Mouse (Mus musculus) ZHBTc4 (cell line): ENCODE data around the gene Scamp4.
"Not testable (repeated sequence)": the region's sequence is repeated elsewhere in the genome, so short reads cannot be mapped to it uniquely, and the experiment has no call there.

Experiments used
- DNase-seq: peaks from one replicate; pipeline ENCODE4 v3.0.0-alpha.2; 2011; ENCODE audit warnings: low read depth, low spot score

The Scamp4 gene

DNA sequence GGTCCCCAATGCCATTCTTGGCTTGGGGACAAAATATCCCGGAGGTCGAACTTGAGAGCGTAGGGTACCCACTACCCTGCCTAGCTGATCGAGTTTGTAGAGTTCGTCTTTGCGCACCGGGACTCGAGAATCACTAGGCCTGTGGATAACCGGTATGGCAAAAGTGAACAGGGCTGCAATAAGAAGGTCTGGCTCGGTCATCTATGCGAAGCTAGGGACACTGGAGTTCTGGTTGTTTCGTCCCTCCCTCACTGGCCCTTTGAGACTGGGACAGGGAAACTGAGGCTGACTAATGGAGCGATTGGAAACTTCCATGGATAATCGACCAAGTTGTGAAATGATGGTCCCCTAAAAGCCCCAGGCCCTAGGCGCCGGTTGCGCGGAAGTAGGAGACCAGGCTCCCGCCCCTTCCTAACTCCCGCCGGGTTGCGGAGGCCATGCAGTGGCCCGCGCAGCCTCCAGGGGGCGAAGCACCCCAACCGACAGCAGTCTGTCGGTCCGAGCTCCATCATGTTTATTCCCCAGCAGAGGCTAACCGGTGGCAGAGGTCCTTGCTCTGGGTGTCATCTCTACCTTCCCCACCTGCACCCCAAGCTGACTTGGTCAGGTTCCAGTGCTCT lies 24.4 kb upstream of the Scamp4 start:
- DNase-seq = peak; percentile 95

DNA sequence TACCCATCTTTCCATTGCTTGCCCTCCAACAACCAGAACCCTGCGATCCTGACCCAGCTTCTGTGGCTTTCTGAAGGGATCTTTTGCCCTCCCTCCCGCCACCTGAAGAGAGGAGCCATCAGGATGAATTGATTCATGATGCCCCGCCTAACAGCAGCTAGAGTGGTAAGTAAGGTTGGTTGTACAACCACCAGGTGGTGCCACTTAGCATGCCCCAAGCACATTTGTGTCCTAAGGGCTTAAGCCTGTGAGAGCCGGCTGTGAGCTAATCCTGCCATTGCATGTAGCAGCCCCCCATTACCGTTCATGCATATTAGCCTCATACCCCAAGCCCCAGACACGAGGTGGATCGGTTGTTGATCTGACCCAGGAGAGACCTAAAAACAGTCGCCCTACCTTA lies 23.8 kb upstream of the Scamp4 start:
- peak; percentile 95 for DNase-seq

DNA sequence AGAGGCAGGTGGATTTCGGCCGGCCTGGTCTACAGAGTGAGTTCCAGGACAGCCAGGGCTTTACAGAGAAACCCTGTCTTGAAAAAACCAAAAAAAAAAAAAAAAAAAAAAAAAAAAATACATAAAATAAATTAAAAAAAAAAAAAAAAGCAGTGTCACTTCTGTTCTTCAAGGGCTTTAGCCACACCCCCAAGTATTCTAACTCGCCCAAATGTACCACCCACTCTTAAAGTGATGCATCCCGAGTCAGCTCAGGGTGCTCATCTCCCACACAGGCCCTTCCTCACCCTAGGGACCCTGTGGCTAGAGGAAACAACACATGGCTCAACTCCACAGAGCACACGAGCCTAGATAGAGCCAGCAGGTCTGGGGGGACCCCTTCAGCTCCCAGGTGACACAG lies 19.6 kb upstream of the Scamp4 start:
- DNase-seq = no peak

DNA sequence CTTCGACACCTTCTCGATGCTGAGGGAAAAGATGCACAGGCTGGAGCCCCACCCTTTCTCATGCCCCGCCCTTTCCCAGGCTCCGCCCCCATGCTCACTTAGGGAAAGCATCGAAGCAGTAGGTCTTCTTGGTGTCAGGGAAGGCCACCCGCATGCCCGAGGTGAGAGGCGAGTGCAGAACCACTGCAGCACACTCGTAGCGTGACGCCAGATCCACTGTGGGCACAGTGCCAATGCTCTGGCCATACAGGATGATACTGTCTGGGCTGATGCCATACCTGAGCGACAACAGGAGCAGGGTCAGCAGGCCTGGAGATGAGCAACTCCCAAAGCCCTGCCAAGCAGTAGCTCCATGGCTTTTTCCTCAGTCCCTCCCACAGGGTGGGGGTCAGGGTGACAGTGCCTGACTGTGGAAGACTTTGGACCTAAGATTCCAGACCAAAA lies 18.6 kb upstream of the Scamp4 start:
- DNase-seq = peak; percentile 85

DNA sequence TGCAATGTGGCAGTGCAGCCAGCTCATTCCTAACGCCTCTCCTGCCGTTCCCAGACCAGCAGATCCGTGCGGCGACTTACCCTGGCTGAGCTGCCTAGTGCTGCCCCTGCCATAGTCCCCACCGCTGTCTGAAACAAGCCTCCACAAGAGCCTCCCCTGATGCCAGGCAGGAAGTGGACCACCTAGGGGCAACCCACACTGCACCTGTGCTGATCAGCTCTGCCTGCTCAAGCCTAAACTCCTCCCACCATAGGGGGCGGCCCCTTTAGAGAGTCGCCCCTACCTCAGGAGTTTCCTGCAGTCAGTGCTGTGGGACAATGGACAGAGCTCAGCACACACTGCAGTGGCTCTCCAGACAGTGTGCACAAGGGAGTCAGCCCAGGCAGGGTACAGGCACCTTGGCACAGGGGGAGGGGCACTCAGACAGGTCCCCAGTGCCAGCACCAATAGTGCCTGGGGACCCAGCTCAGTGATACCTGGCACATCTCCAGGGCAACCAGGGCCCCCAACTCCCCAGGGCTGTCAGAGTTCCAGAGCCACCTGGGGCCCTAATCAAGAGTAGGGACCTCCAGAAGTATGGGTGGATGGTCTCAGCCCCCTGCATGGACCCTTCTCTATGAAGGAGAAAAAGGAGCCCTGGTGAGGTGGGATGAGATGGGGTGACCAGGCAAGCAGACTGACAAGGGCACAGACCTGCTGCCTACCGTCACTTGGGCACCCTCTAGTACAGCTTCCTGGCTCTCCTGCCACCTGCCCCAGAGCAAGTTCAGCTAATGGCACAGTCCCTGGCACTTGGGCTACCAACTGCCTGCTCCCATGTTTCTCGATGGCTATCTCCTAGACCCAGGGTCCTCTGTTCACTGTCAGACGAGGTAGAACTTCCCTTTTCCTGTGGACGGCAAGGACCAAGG lies 17.8 kb upstream of the Scamp4 start:
- no peak for DNase-seq

DNA sequence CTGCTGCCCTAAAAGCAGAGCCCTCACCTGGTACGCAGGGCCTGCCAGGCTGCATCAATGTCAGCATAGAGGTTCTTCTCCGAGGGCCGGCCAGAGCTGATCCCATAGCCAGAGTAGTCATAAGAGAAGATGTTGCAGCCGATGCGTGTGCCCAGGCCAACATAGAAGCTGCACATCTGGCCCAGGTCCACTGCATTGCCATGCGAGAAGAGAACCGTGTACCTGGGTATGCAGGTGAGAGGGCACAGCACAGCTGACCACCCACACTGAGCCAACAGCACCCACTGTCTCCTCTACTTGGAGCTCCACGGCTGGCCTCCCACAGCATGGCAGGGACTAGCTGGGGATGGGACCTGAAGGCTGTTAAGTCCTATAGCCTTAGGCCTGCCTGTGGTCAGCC lies 17.1 kb upstream of the Scamp4 start:
- no peak for DNase-seq

DNA sequence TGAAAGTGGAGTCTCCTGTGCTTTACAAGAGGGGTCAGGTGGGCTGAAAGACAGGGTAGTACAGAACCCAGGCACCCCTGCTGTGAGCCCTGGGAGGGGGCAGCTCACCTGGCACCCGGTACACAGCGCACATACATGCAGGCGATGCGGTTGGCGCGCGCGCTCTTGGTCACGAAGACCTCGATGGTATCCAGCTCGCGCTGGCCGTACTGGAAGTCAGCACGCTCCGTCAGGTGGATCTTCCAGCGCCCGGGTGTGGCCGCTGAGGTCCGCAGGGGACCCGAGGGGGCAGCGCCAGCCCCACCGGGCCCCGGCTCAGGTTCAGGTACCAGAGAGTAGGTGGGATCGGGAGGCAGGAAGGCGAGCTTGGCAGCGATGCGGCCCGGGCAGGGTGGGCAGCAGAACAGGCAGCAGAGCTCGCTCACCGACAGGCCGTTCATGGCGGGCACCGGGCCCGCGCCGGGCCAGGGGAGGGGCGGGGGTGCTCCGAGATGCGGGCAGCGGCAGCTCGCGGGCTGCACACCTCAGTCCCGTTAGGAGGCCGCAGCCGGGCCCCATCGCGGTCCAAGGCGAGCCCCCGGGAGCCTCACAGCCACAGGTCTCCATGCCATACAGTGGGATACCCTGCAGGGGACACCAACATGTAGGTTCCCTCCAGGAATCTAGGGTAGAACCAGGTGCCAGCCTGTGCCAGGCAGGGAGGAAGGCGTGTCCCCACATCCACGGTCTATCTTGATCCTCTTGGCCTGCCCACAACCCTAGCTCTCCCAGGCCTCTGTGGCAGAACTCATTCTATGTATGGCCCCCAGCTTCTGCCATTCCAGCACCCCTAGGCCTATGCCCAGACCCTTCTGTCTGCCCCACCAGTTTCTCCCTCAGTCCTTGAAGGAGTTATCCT lies 16.0 kb upstream of the Scamp4 start:
- no peak for DNase-seq

DNA sequence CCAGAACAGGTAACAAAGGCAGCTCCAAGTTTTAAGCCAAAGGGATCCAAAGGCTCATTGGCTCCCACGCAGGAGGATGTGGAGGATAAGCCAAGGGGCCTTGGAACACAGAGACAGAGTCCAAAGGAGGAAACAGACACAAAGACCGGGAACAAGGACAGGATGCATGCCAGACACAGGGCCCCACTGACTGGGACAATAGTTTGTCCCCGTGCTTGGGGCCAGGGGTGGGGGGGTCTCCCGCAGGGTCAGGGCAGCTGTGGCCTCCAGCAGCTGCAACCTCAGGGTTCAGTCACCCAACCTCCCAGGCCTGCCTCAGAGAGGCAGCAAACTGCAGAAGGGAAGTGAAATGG lies 15.4 kb upstream of the Scamp4 start:
- no peak for DNase-seq

DNA sequence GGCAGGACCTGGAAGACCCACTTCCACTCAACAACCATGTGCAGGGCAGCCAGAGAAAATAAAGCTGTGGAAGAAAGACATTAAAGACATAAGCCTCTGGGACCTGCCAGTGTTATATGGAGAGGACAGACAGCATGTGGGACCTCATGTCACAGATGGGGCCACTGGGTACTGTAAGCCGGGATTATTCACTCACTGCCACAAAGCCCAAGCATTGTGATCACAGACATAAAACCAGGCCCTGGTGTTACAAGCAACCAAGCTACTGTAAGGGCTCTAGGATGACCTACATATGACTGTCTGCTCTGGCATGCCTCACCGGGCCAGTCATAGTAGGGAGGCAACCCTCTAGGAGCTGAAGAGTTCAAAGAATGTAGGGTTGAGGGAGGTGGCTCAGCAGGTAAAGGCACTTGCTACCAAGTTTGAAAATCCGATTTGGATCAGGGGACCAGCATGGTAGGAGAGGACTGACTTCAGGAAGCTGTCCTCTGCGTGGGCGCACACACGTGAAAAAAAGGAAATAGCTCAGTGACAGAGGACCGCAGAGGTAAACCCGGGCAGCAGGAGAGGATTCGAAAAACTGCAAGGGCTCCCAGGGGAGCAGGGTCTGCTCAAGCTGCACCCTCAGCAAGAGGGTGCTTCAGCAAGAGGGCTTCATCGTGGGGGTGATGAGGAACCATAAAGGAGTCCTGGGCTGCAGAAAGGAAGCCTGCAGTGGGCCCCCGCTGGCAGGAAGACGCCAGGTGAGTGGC lies 13.4 kb upstream of the Scamp4 start:
- DNase-seq = no peak

DNA sequence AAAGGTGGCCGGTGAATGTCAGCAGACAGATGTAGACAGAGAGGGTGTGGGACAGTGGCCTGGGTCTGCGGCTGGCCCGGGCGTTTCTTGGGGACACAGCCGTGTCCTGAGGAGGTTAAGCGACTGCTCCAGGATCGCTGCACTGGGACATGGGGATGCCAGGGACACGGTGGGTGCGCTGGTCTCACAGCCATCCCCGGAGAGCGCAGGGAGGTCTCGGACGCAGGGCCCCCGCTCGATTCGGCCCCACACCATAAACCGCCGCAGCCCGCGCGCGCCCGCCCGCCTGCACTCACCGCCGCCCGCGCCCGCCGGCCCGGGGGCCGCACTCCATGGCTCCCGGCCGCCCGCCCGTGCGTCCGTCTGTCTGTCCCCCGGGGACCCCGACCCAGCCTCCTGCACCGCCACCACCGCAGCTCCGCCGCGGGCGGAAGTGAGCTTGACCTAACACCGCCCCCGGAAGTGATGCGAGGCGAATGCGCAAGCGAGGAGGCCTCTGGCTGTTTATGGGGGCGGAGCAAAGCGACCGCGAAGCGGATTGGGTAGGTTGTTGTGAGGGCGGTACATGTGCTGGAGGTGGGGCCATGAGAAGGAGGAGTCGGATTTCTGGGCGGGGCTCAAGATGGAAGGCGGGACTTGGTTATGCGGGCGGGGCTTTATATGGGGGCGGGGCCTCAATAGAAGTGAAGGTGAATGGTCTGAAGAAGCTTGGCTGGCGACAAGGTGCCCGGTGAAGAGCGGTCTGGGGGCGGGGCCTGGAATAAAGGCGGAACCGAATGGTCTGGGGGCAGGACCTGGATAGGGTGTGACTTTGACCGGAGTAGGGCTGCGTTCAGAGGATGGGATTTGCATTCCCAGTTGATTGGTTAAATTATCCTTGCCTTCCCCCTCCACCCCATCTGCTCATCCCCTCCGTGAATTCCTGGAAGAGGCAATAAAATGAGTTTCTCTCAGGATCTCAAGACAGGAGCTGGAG lies 12.5 kb upstream of the Scamp4 start, which contains the start of gene Abhd17a:
Abhd17a (minus strand) TSS at position 463 of the 976 bp plus-strand sequence.
- DNase-seq = peak; percentile 99

DNA sequence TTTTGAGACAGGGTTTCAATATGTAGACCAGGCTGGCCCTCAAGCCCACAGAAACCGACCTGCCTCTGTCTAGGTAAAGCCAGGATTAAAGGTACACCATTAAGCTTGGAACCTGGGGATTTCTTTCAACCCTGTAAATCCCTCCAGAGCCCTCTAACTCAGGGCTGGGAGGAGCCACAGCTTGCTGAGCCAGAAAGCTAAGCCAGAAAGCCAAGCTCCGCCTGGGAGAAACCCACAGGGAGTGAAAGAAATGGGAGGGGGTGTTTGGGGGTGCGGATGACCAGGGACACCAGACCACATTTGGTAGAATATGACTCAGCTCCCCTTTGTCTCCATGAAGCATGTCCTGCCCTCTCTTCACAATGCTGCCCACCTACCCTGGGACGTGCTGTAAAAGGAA lies 6.4 kb upstream of the Scamp4 start:
- no peak for DNase-seq

DNA sequence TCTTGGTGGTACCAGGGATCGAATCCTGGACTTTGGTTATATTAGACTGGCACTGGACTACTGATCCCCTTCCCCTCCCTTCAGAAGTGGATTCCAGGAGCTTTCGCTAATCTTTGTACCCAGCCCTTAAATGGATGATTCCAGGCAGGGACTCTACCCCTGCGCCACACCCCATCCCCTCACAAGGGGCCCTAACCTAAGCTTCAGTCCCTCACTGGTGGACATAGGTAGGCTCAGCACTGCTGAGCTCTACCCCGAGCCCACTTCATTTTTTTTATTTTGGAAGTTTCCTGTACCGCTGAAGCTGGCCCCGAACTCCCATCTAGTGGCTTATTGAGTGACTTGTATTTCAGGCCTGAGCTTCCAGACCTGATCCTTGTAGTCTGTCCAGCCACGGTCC lies 692 bp downstream of the Scamp4 start:
- no peak for DNase-seq

DNA sequence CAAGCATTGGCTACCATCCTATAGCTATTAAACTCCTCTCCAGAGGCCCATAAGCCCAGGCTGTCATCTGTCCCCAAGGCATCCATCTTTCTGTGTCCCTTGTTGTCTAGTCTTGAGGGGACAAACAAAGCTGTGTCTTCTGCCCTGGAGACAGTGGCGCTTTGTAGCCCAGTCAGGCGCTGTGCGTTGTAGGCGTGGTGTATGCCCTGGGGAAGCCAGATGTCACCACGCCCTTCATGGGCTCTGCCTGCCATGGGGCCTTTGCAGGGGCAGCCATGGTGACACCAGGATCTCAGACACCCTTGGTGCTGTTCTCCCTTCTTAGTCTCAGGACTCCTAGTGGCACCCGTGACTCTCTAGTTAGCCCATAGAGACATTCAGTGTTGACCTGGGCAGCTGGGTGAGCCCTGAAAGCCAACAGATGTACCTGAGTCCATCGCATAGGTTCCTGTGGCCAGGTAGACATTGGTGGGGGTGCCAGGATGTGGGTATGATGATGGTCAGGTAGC lies 1.4 kb downstream of the Scamp4 start:
- DNase-seq = peak; percentile 47

DNA sequence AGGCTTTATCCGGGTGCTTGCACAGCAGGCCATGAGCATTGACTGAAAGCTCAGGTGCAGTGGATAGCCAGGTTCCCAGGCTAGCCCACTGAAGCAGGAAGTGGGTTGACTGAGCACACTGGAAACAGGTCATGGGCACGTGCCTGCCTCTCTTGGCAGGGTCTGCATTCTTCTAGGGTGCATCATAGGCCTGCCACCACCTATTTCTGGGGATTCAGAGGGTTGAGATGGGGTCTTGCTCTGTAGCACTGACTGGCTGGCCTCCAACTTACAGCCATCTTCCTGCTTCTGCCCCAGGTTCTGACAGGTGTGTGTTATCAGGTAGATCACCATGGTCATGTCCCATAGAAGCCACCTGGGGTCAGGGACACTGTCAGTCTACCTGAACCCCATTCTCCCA lies 2.3 kb downstream of the Scamp4 start:
- DNase-seq = no peak

DNA sequence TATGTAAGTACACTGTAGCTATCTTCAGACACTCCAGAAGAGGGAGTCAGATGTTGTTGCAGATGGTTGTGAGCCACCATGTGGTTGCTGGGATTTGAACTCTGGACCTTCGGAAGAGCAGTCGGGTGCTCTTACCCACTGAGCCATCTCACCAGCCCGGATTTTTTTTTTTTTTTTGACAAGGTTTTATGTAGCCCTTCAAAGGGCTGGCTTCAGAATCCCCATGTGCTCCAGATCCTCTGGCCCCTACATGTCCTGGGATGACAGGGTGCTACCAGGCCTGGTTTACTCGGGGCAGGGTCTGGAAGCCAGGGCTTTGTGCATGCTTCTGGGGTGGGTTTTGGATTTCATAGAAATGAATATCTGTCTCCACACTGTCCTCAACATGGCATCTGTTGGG lies 3.0 kb downstream of the Scamp4 start, which contains the start of gene Gm49322:
Gm49322 (plus strand) TSS at position 301 of the 400 bp plus-strand sequence.
- not testable (repeated sequence) for DNase-seq

DNA sequence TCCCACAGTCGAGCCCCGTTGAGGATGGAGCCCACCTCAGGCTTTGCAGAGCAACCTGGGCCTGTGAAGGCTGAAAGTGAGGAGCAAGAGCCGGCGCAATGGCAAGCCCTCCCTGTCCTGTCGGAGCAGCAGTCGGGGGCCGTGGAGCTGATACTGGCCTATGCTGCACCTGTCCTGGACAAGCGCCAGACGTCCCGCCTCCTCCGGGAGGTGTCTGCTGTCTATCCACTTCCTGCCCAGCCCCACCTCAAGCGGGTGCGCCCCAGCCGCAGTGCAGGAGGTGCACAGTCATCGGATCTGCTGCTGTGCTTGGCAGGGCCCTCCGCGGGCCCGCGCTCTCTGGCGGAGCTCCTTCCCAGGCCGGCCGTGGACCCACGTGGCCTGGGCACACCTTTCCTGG lies 3.6 kb downstream of the Scamp4 start:
- peak; percentile 67 for DNase-seq

DNA sequence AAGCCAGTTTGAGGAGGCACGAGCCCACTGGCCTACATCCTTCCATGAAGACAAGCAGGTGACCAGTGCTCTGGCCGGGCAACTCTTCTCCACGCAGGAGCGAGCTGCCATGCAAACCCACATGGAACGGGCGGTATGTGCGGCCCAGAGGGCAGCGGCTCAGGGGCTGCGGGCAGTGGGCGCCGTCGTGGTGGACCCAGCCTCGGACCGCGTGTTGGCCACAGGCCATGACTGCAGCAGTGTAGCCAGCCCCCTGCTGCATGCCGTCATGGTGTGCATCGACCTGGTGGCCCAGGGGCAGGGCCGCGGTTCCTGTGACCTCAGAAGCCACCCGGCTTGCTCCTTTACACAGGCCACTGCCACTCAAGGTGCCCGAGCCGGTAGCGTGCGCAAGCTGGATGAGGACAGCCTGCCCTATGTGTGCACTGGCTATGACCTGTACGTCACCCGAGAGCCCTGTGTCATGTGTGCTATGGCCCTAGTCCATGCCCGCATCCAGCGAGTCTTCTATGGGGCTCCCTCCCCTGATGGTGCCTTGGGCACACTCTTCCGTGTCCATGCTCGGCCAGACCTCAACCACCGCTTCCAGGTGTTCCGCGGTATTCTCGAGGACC lies 4.2 kb downstream of the Scamp4 start:
- DNase-seq = no peak

DNA sequence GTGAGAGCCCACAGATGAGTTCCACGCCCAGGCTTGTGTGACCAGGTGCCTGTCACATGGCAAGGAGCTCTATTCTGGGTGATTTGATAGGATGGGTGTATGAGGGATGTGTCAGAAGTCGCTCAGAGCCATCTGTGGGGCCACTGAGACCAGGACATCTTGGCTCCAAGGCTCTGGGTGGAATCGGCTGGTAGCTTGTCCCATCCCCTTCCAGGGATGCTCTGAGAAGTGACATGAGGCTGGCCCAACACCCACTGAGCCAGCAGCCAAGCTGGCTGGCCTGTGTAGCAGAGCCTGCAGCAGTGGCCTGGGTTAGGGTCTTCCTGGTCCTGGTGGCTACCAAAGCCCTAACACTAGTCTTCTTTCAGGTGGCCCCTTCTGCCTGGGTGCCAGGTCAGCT lies 5.8 kb downstream of the Scamp4 start:
- no peak for DNase-seq

DNA sequence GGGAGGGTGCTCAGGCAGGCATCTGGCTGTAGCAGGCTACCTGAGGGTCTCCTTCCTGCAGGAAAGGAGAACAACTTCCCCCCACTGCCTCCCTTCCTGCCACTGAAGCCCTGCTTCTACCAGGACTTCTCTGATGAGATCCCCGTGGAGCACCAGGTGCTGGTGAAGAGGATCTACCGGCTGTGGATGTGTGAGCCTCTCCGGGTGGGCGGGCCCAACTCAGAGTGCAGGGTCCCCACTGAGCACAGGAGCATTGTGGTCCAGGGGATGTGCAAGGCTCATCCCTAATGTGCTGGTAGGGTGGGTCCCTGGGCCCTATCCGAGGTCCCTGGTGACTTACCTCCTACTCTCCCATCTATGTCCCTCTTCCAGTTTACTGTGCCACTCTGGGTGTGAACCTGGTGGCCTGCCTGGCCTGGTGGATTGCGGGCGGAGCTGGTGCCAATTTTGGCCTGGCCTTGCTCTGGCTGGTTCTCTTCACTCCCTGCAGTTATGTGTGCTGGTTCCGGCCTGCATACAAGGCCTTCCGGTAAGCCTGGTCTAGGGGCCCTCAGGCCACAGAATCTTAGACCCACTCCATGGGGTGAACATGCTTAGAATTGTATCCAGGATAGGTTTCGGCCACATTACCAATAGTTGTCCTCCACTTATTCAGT lies 6.7 kb downstream of the Scamp4 start:
- DNase-seq = no peak
